Mouse (Mus musculus) lung, postnatal 0 days (tissue): ENCODE results near the gene F11r.

Experiments used
- CTCF ChIP-seq: IDR thresholded peaks from 2 replicates; pipeline ENCODE4 v1.5.1; 2016; ENCODE audit warnings: antibody characterized with exemption, mild to moderate bottlenecking
- EP300 ChIP-seq: IDR thresholded peaks from 2 replicates; pipeline ENCODE4 v1.6.1; 2016; ENCODE audit warnings: antibody characterized with exemption, mild to moderate bottlenecking, control low read depth

DNA sequence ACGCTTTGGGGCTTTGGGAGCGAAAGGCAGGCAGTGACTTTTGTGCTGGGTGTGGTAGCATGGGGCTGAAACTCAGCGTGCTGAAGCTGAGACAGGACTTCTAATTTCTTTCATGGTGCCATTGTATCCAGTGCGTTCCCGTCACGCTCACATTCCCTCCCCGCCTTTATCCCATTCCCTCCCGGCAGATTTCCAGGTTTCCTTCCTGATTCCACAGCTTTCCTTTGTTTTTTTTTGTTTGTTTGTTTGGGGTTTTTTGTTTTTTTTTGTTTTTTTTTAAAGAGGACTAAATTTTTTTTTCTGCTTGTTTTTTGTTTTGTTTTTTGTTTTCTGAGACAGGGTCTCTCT is 5.1 kb downstream of the F11r start:
- TF ChIP-seq CTCF, result no peak
- no peak; the same call in 1 of the 2 replicates for TF ChIP-seq EP300
